Mouse (Mus musculus) spleen, postnatal 14 days (tissue): ENCODE results near the gene Bap1.

Source experiments
- DNase-seq, 2 experiments: peaks; one replicate each; pipeline ENCODE4 v3.0.0; 2021 to 2022; ENCODE audit warnings: low spot score in 2 of 2

The Bap1 gene

GRCm38 (mm10) chr14:31233070-31233995, 17.9 kb upstream of the Bap1 start:
- no peak for DNase-seq

GRCm38 (mm10) chr14:31233996-31234591, 17.2 kb upstream of the Bap1 start:
- DNase-seq, result peak in 1 of 2 experiments; percentile 67

DNA sequence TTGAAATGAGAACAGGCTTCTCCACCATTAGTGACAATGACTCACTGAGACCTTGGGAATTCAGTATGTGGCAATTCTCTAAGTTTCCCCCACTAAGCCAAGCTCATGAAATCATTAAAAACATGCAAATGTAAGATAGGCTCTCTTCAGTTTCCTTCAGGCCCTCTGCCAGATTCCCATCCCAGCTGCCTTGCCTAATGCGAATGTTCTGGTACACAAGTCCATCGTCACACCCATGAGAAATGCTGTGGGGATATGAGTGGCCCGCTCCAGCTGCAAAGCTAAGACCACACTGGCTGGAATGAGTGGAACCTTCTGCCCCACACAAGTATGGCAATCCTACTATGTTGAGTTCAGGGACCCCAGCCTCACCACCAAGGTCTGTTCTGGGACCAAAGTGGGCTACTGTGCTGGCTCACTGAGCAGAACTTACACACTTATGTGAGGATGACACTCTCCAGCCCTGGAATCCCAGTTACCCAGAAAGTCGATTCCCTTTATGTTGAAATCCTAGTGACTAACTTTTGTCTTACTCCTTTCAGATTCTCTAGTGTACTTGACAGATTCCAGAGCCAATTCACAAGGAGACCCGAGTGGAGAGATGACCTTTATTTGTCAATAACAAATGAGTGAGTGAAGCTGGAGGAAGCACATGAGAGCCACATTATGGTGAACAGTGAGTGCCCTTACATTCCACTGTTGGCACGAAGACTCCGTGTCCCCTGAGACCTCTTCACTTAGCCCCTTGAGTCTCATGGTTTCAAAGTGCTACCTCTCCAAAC, 14.0 kb upstream of the Bap1 start:
- no peak for DNase-seq

GRCm38 (mm10) chr14:31240528-31240927, 10.7 kb upstream of the Bap1 start:
- no peak for DNase-seq

- DNase-seq, result no peak
Observed at GRCm38 (mm10) chr14:31244777-31245176, 6.5 kb upstream of the Bap1 start.

- no peak for DNase-seq
Observed at GRCm38 (mm10) chr14:31245946-31246345, 5.3 kb upstream of the Bap1 start.

- no peak for DNase-seq
Observed at GRCm38 (mm10) chr14:31248396-31248795, 2.9 kb upstream of the Bap1 start.

- no peak for DNase-seq
Observed at GRCm38 (mm10) chr14:31250222-31251083, 797 bp upstream of the Bap1 start.

DNA sequence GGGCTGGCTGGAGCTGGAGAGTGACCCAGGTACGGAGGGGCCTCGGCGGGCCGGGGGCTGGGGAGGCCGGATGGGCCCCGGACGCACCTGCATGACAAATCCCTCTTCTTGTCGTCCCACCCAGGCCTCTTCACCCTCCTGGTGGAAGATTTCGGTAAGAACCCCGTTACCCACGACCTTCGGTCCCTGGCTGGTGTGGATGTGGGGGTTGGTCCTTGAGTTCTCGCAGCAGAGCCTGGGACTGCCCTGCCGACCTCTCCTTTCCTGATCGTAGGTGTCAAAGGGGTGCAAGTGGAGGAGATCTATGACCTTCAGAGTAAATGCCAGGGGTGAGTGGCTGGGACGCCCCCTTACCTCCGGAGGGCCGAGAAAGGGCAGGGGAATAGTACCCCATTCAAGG, 376 bp downstream of the Bap1 start:
- no peak for DNase-seq

GRCm38 (mm10) chr14:31252091-31252490, 841 bp downstream of the Bap1 start:
- no peak for DNase-seq

GRCm38 (mm10) chr14:31258476-31259050, 7.3 kb downstream of the Bap1 start:
- no peak for DNase-seq

DNA sequence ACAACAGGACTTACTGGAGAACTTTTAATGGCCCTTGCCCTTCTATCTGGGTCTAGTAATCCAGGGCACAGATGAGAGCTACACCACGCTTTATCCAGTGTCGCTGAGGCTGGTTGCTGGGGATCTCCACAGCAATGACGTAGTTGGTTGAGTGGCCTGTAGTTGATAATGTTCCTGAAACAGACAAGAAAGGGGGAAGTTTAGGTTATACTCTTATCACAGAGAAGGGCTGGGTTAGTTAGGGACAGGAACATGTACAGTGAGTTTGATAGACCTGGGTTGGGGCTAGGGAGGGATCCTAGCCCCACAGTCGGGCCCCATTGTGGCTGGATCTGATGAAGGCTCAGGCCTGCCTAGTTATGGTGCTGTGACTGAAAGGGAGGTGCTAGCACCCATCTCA, 9.1 kb downstream of the Bap1 start:
- DNase-seq, result no peak

GRCm38 (mm10) chr14:31260932-31261331, 9.7 kb downstream of the Bap1 start:
- no peak for DNase-seq

GRCm38 (mm10) chr14:31267649-31268048, 16.4 kb downstream of the Bap1 start:
- DNase-seq, result no peak

GRCm38 (mm10) chr14:31268301-31269001, 17.2 kb downstream of the Bap1 start:
- no peak for DNase-seq

DNA sequence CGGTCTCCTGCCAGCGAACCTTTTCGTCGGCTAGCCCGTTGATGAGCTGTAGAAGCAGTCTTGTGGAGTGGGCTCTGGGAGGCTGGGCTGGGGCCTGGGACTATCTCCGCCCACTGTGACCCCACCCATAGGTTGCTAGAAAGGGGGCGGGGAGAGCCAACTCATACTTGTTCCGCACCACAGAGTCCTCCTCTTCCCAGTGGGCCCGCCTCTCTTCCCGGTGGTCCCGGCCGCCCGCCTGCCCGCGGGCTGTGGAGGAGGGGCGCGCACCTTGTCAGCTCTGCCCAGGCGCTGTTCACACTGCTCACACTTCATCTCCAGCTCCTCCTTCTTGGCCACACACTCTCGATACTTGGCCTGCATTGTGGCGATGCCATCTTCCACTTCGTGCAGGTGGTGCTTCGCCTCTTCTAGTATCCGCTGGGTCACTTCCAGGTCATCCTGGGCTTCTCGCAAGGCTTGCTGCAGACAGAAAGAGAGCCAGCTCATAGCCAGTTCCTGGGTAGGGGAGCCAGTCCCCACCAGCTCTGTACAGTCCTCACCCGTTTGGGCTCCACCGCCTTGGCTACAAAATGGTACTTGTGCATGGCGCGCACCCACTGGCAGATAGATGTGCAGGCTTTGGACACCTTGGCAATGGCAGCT, 18.3 kb downstream of the Bap1 start:
- no peak for DNase-seq

GRCm38 (mm10) chr14:31271121-31271520, 19.9 kb downstream of the Bap1 start:
- DNase-seq, result no peak

- peak; percentile 54 to 78 for DNase-seq
Observed at GRCm38 (mm10) chr14:31272164-31272563, 20.9 kb downstream of the Bap1 start.

DNA sequence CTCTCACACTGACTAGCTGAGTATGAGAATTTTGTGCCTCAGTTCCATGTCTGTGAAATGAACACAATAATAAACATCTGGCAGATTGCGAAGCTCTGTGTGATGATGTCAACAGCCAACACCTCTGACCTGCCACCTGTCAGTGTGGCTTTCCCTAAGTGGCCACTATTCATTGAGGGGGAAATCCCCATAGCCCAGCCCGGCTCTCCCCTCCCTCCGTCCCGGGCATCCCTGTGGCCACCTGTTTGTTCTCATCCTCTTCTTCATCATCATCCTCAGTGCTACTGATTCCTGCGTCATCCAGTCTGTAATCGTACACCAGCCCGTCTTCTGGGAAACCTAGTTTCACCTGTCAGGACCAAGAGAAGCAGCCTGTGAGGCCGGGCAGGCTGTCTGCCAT, 34.5 kb downstream of the Bap1 start:
- DNase-seq, result no peak
